Mouse (Mus musculus): ENCODE measurements around the gene Fbxl15.

The Fbxl15 gene

DNA sequence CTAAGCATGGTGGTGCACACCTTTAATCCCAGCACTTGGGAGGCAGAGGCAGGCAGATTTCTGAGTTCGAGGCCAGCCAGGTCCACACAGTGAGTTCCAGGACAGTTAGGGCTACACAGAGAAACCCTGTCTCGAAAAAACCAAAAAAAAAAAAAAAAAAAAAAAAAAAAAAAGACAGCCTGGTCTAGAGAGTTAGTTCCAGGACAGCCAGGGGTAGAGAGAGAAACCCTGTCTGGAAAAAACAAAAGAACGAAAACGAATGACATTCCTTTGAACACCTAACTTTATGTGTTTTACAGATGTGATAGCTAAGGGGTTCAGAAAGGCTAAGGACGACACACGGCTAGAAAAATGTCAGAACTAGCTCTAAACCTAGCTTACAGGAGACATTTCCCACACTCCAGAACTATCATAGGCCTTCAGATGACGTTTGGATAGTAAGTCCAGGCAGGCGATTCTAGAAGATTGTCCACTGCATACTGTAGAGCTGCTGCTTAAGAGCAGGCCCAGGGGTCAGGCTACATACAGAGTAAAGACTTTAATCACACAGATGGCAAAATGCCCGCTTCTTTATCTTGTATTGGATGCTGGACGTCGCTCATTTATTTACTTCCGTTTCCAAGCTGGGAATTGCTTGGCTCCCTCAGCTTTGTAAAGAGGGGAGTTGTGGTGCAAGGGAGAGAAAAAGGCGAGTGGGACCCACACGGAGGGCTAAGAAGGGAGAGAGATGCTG, 20.1 kb downstream of the Fbxl15 start:
- no peak for DNase-seq

DNA sequence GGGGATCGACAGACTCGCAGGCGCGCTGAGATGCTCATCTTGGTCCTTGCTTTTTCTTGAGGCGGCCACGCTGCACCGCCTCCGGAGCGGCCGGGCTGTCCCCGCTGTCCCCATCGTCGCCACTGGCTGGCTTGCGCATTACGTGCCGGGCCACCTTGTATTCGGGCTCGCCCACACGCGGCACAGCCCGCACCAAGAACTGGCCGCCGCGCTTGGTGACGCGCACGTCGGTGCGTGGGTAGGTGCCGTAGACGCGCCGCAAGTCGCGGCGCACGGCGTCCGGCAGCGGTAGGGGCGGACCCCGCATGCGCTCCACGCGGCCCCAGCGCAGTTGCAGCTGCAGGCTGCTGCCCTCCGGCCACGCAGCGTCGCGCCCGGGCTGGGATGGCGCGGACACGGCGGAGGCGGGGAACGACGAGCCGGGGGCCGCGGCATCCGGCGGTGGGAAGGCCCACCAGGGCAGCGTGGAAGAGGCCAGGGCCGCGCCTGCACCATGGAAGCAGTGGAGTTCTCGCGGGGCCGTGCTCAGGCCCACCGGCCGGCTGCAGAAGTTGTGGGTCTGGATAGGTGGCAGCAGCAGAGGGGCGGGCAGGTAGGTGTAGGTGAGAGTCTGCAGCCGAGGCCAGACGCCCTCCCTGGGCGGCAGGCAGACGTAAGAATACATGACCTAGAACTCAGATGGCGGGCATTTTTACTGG, 20.9 kb downstream of the Fbxl15 start:
- peak in 1 of 2 experiments; percentile 33 for DNase-seq

DNA sequence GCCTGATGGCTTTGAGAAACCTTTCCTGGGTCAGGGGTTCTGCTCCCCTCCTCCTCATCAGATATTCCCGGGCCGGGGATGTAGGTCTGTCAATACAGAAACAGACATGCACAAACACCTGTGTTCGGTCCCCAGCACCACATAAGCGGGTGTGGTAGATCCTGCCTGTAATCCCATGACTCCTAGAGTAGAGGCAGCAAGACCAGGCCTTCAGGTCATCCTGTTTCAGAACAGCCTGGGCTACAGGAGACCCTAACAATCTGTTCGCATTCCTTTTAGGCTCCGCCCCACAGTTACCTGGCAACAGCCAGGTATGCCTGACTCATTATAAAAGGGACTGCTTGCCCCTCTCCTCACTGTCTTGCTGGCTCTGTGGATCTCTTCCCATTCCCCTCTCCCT, 21.6 kb downstream of the Fbxl15 start:
- no peak for DNase-seq

DNA sequence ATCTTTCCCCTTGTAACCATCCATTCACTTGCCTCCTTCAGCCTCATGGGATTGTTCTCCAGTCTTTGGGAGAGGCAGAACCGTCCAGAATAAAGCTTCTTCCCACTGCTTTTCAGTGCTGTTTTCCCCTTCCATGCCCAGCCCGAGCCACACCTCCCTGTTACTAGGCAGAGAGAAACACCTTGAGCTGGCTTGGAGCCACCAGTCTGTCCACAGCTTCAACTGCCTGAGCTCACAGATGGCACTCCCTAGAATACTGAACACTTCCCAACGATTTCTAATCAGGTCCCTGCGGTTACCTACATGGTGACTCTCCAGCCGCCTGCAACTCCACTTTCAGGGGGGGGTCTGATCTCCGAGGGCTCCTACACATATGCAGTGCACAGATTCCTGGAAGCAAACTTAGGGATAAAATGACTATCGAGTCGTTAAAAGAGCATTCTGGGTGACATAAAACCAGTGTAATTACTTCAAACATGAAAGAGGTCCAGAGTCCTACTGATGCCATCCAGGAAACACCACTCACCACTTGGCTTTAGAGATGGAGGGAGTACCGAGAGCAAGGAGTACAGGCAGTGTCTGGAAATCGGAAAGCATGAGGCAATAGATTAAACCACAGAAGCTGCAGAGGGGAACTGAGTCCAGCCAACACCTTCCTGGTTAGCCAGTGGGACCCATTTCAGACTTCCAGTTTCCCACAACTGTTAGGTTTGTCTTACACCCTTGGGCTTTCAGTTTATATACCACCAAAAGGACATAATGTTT, 22.4 kb downstream of the Fbxl15 start, which contains the start of gene 2310034G01Rik:
Gene 2310034G01Rik, minus strand, starts transcription at position 135 of the 765 bp plus-strand sequence.
- DNase-seq: no peak

DNA sequence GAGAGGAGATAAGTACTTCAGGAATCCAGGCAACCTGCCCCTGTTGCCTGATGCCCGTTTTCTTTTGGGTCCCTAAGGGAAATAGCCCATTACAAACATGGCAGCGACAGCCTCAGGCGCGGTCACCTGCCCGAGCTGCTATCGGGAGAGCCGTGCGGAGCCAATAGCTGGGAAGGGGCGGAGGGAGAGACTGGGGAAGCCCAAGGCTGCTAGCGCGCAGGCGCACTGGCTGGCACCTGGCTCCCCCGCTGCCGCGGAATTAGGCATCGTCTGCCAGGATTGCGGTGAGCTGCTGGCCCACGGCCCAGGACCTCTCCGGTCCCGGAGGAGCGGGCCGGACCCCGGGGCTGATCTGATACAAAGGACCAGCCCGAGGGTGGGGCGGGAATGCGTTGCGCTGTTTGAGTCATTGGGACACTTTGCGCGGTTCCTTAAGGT, 28.7 kb downstream of the Fbxl15 start:
- peak; percentile 81 to 90 for DNase-seq

DNA sequence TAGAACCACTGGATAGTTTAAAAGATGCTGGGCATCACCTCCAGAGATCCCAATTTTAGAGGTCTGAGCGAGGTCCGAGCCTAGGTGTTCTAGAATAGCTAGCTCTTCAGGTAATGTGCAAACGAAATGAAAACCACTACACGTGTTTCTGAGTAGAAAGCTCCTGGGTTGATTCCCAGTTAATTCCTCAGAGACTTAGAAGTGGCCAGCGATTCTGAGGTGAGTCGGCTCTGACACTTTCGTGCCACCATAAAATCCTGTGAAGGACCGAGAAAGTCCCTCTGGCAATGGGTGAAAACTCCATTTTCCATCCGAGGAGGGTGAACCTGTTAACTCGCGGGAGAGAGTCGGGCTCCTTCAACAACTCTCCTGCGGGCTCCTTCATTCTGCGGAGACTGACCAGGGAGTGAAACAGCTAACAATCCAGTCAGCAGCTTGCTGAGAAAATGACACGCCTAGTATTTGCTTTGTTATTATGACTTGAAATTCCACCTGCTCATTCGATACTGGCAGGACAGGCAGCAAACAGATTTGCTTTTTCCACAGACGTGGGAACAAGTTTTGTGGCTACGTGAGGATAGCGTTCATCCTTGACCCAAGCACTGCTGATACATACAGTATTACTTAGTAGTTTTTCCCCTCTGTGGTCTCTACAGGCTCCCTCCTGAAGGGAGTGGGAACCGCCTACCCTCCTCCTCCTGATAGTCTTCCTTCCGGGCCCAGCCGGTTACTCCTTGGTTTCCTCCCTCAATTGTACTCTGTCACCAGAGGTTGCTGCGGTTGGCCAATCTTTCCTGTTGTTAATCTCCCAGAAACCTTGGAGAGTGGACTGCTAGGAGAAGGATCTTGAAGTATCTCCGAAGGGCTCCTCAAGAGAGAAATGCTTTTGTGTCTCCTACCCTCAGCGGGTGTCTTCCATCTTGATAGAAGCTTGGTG, 29.6 kb downstream of the Fbxl15 start:
- DNase-seq: no peak

DNA sequence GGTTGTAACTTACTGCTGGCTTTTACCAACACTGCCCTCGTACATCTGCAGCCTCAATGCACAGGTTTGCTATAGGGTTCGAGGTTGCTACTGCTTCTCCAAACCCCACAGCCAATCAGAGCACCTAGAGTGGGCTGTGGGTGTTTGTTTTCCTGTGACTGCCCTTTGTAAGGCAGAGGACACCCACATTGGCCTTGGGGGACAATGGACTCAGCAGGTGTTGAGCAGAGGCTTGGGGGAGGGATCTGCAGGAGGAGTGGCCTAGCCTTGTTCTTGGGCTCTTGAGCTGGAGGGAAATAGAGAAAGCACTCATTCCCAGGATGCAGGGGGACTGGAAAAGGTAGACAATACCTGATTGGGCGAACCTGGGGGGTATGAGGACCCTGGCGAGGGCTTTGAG, 30.4 kb downstream of the Fbxl15 start:
- DNase-seq: no peak

DNA sequence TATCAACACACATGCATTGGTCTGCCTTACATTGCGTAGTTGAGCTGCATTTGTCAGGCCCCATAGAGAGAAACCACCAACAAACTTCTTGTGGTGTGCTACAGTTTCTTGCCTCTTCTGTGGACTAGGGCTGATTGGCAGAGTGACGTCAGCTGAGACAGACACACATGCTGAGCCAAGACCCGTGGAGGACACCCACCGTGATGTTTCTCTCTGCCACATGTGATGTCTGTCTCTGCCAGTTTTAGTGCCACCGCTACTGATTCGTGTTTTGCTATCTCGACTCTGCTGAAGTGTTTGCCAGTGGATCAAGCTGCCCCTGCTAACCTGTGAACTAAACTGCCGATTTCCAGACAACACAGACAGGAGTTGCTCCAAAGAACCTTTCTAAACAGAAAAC, 34.1 kb downstream of the Fbxl15 start:
- no peak for DNase-seq

DNA sequence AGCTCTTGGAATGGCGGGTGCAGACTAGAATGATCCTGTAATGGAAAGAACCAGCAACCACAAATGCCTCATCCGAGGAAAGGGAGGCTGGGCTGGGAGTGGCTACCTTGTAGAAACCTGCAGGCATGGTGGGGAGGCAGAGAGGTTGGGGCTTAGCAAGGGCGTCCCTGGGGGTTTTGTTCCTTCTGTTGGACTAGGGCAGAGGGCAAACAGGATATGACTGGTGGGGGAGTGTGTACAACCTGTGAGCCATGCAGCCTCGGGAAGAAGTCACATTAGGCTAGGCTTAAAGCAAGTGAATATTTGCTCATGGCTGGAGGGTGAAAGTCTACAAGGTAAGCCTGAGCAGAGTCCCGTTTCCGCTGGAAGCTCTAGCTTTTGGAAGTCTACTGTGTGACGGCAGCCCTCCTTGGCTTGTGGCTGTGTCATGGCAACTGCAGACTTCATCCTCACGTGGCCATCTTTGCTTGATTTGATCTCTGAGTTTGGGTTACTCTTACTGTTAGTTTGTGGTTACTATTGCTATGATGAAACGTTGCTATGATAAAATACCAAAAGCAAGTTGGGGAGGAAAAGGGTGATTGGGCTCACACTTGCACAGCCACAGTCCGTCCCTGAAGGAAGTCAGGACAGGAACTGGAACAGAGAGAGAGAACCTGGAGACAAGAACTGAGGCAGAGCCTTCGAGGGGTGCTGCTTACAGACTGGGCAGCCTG, 35.5 kb downstream of the Fbxl15 start:
- DNase-seq: no peak

DNA sequence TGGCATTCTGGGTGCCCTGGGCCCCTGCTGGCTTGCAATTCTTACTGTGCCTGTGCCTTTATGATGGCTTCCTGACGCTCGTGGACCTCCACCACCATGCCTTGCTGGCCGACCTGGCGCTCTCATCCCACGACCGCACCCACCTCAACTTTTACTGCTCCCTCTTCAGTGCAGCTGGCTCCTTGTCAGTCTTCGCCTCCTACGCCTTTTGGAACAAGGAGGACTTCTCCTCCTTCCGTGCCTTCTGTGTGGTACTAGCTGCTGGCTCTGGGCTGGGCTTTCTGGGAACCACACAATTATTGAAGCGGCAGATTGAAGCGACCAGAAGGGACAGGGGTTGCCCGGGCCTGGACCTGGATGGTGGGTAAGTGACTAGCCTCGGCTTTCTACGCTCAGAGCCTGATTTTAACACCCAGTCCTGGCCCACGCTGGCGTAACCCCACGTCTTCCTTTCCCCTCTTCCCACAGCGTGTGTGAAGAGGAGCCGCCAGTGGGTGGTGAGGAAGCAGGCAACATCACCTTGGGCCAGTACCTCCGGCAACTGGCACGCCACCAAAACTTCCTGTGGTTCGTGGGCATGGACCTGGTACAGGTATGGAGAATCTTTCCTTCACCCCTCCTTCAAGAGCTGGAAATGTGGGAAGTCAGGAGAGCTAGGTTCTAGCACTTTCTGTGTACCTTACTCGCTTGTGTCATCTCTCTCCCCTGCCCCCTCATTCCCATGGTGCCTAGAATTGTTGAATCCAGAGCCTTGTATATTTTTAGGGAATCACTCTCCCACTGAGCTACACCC, 40.0 kb downstream of the Fbxl15 start:
- no peak for DNase-seq

DNA sequence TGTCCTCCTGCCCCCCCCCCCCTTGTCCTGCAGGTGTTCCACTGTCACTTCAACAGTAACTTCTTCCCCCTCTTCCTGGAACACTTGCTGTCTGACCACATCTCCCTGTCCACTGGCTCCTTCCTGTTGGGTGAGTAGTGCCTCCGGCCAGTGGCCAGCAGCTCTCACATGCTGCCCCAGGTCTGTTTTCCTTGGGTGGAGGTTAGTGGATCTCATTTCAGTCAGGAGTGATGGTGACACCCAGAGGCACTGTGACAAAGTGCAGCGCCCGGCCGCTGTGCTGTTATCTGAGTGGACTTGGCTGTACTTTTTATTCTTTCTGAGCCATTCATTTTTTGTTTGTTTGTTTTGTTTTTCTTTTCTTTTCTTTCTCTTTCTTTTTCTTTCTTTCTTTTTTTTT, 41.2 kb downstream of the Fbxl15 start:
- DNase-seq: peak in 1 of 2 experiments; percentile 26

DNA sequence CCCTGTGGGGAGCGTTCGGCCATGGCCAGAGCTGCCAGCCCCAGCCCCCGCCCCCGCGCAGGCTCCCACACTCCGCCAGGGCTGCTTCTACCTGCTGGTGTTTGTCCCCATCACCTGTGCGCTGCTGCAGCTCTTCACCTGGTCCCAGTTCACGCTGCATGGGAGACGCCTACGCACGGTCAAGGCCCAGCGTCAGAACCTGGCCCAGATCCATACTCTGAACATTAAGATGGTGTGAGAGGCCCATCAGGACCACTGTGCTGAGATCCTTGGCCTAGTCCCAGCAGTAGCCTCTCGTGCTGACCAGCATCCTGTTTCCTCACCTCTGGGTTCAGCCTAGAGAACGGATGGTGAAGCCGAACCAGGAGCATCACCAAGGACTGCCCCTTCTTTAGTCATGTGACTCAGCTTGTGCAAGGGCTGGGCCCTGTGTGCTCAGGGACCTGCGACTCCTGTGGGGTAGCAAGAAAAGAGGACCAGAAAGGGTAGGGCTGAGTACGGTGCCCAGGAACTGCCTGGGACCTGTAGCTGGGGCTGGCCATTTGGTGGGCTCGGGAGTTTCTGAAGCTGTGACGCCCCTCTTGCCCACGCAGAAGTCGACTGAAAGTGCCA, 46.6 kb downstream of the Fbxl15 start:
- no peak for DNase-seq

DNA sequence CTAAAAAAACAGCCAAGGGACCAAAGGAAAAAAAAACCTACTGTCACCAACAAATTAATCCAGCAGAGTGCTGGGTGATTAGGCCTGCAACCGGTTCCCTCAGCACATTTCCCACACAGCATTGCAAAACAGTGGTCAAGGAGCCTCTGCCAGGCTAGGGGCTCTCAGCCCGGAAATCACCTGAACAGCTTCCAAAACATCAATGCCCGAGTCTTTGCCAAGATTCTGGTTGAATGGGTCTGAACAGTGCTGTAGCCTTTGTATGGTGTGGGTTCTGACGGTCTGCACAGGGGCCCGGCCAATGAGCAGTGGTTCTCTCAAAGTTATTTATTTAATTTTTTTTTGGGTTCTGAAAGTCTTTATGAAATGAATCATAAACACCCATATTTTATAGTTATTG, 47.5 kb downstream of the Fbxl15 start:
- no peak for DNase-seq

DNA sequence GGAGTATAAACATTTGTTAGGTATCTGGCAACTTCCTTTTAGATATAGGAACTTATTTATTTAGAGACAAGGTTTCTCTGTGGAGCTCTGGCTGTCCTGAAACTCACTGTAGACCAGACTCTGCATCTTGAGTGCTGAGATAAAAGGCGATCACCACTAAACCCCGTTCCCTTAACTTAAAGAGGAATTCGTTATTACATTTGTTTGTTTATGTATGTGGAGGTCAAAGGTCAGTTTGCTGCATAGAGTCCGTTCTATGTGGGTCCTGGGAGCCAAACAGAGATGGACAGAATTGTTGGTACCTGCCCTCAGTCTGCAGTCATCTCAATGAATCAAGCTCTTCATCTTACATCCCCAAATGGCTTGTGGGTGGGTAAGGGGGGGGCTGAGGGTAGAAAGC, 47.9 kb downstream of the Fbxl15 start:
- DNase-seq: no peak
